Mouse (Mus musculus) forebrain, embryonic 11.5 days (tissue): ENCODE data around the gene Stum. TPM values are rescaled to one million over a fixed set of nuclear protein-coding genes. Genes with fewer than 3 reads are reported as not detected.
A peak's percentile ranks its signal among the peaks of the same experiment; 100 is the strongest.

Experiments
- ATAC-seq: fragments of 200-750 bp; cut with Nextera tagmentation; replicated peaks from 2 replicates; pipeline ENCODE4 v1.8.0; 2017; ENCODE audit warnings: moderate TSS enrichment; ENCODE audit not compliant: low FRiP score
- DNase-seq: peaks from one replicate; pipeline ENCODE4 v3.0.0-alpha.2; 2017; ENCODE audit warnings: low spot score
- H3K27ac ChIP-seq: fragments of 300-500 bp; sonication (generic); 2 replicates; pipeline ENCODE4 v1.5.1; 2014; ENCODE audit warnings: low read depth, low read length
- H3K27me3 ChIP-seq: fragments of 300-500 bp; sonication (generic); 2 replicates; pipeline ENCODE4 v1.6.1; 2014; ENCODE audit warnings: mild to moderate bottlenecking, low read length, mixed read lengths; ENCODE audit not compliant: control insufficient read depth, insufficient read depth
- H3K36me3 ChIP-seq: fragments of 300-500 bp; sonication (generic); 2 replicates; pipeline ENCODE4 v1.6.1; 2014; ENCODE audit warnings: mild to moderate bottlenecking, low read length, moderate library complexity, mixed read lengths; ENCODE audit not compliant: control insufficient read depth, insufficient read depth
- H3K4me1 ChIP-seq: fragments of 300-500 bp; sonication (generic); replicated peaks from 2 replicates; pipeline ENCODE4 v1.6.1; 2014; ENCODE audit warnings: low read length, mixed read lengths; ENCODE audit not compliant: control insufficient read depth, insufficient read depth
- H3K4me2 ChIP-seq: fragments of 300-500 bp; sonication (generic); 2 replicates; pipeline ENCODE4 v1.6.1; 2014; ENCODE audit warnings: low read depth, mild to moderate bottlenecking, low read length, moderate library complexity, mixed read lengths; ENCODE audit not compliant: severe bottlenecking
- H3K4me3 ChIP-seq: fragments of 300-500 bp; sonication (generic); 2 replicates; pipeline ENCODE4 v1.5.1; 2014; ENCODE audit warnings: low read depth, low read length
- H3K9ac ChIP-seq: fragments of 300-500 bp; sonication (generic); 2 replicates; pipeline ENCODE4 v1.6.1; 2014; ENCODE audit warnings: low read length
- H3K9me3 ChIP-seq: fragments of 300-500 bp; sonication (generic); 2 replicates; pipeline ENCODE4 v1.6.1; 2016; ENCODE audit warnings: low read length, mixed read lengths; ENCODE audit not compliant: control insufficient read depth
- WGBS: fragments of 180-500 bp; shearing (Covaris S2); extraction: QIAGEN DNeasy Blood & Tissue Kit; methylation state at CpG from one replicate; pipeline ENCODE4 v1.1.7; 2014; 5-methylcytosine and 5-hydroxymethylcytosine counted together
- polyA plus RNA-seq: library from polyadenylated mRNA; unstranded; fragments of >200 nt; fragmentation: Nextera tagmentation; extraction: Ambion mirVana; gene quantifications from 2 replicates; pipeline ENCODE4 v1.2.1, GENCODE M21; 2014

The Stum gene
- polyA plus RNA-seq, 1 experiment from 2014 or later: 0.55 TPM

GRCm38 (mm10) chr1:180422076-180422828 is 61.1 kb downstream of the Stum start:
- Histone ChIP-seq H3K9me3 (no peaks in the 10 kb centered on the region), H3K36me3 (no peaks in the 10 kb centered on the region), H3K4me2 (no peak overlapping the region), H3K4me1 (peaks cover 4% of the 10 kb centered on the region; the same call in 1 of the 2 replicates), H3K9ac (no peak overlapping the region), H3K4me3 (no peak overlapping the region), H3K27me3 (no peaks in the 10 kb centered on the region), H3K27ac (no peak overlapping the region)
- DNase-seq (peak; percentile 81), ATAC-seq (peak; percentile 65)
- 34% methylated on average over 11 of the region's 11 CpGs for WGBS

- Histone ChIP-seq H3K36me3 (no peaks in the 10 kb centered on the region), H3K4me2 (no peak overlapping the region), H3K9ac (no peak overlapping the region; the same call in 1 of the 2 replicates), H3K9me3 (no peaks in the 10 kb centered on the region), H3K4me1 (peaks cover 4% of the 10 kb centered on the region; the same call in 1 of the 2 replicates), H3K27me3 (no peaks in the 10 kb centered on the region), H3K27ac (no peak overlapping the region), H3K4me3 (no peak overlapping the region)
- ATAC-seq (0 out of 2 replicates have a peak, but pooled peaks have one; percentile 13), DNase-seq (no peak)
- WGBS: 64% methylated on average over 25 of the region's 25 CpGs
Observed at GRCm38 (mm10) chr1:180421165-180421909, 62.0 kb downstream of the Stum start.

GRCm38 (mm10) chr1:180420496-180421164 is 62.7 kb downstream of the Stum start:
- DNase-seq (no peak), ATAC-seq (0 out of 2 replicates have a peak, but pooled peaks have one; percentile 34)
- H3K36me3 ChIP-seq: no peaks in the 10 kb centered on the region
- no peak overlapping the region for H3K4me2 ChIP-seq
- no peak overlapping the region for H3K4me3 ChIP-seq
- H3K9me3 ChIP-seq: no peaks in the 10 kb centered on the region
- 53% methylated on average over 8 of the region's 8 CpGs for WGBS
- H3K4me1 ChIP-seq: peaks cover 4% of the 10 kb centered on the region; the same call in 1 of the 2 replicates
- no peak overlapping the region for H3K27ac ChIP-seq
- H3K27me3 ChIP-seq: no peaks in the 10 kb centered on the region
- H3K9ac ChIP-seq: no peak overlapping the region

GRCm38 (mm10) chr1:180419059-180419458 is 64.2 kb downstream of the Stum start:
- peaks cover 4% of the 10 kb centered on the region; the same call in 1 of the 2 replicates for H3K4me1 ChIP-seq
- no peaks in the 10 kb centered on the region for H3K36me3 ChIP-seq
- no peak overlapping the region for H3K4me2 ChIP-seq
- no peak for ATAC-seq
- H3K27me3 ChIP-seq: no peaks in the 10 kb centered on the region
- WGBS: 89% methylated on average over 2 of the region's 2 CpGs
- H3K9ac ChIP-seq: no peak overlapping the region
- no peak overlapping the region for H3K27ac ChIP-seq
- H3K4me3 ChIP-seq: no peak overlapping the region
- DNase-seq: no peak
- no peaks in the 10 kb centered on the region for H3K9me3 ChIP-seq

- H3K27me3 ChIP-seq: no peaks in the 10 kb centered on the region
- no peaks in the 10 kb centered on the region for H3K36me3 ChIP-seq
- no peak overlapping the region for H3K4me2 ChIP-seq
- ATAC-seq: no peak
- H3K4me3 ChIP-seq: no peak overlapping the region
- H3K9me3 ChIP-seq: no peaks in the 10 kb centered on the region
- WGBS: 50% methylated on average over 2 of the region's 2 CpGs
- peaks cover 4% of the 10 kb centered on the region; the same call in 1 of the 2 replicates for H3K4me1 ChIP-seq
- no peak overlapping the region for H3K9ac ChIP-seq
- no peak for DNase-seq
- H3K27ac ChIP-seq: no peak overlapping the region
Observed at GRCm38 (mm10) chr1:180417118-180417517, 66.2 kb downstream of the Stum start.

GRCm38 (mm10) chr1:180415836-180416235 is 67.5 kb downstream of the Stum start:
- no peaks in the 10 kb centered on the region for H3K27me3 ChIP-seq
- no peaks in the 10 kb centered on the region for H3K9me3 ChIP-seq
- H3K4me1 ChIP-seq: peaks cover 3% of the 10 kb centered on the region; the same call in 1 of the 2 replicates
- H3K27ac ChIP-seq: no peak overlapping the region
- no peak overlapping the region for H3K4me3 ChIP-seq
- H3K9ac ChIP-seq: no peak overlapping the region
- no peaks in the 10 kb centered on the region for H3K36me3 ChIP-seq
- no peak overlapping the region for H3K4me2 ChIP-seq
- DNase-seq: no peak
- 88% methylated on average over 7 of the region's 7 CpGs for WGBS
- ATAC-seq: no peak

- no peak overlapping the region for H3K27ac ChIP-seq
- no peaks in the 10 kb centered on the region for H3K36me3 ChIP-seq
- no peaks in the 10 kb centered on the region for H3K4me1 ChIP-seq
- H3K4me3 ChIP-seq: no peak overlapping the region
- DNase-seq: no peak
- H3K4me2 ChIP-seq: no peak overlapping the region
- WGBS: 73% methylated on average over 4 of the region's 4 CpGs
- H3K27me3 ChIP-seq: no peaks in the 10 kb centered on the region
- no peak for ATAC-seq
- H3K9me3 ChIP-seq: no peaks in the 10 kb centered on the region
- no peak overlapping the region for H3K9ac ChIP-seq
Observed at GRCm38 (mm10) chr1:180415064-180415463, 68.2 kb downstream of the Stum start.

GRCm38 (mm10) chr1:180410306-180410705 is 73.0 kb downstream of the Stum start:
- Histone ChIP-seq H3K9ac (no peak overlapping the region), H3K27ac (no peak overlapping the region), H3K4me1 (no peaks in the 10 kb centered on the region), H3K27me3 (no peaks in the 10 kb centered on the region), H3K4me3 (no peak overlapping the region), H3K36me3 (no peaks in the 10 kb centered on the region), H3K4me2 (no peak overlapping the region), H3K9me3 (no peaks in the 10 kb centered on the region)
- no peak for DNase-seq
- ATAC-seq: no peak
- WGBS: 73% methylated on average over 7 of the region's 7 CpGs
